9 mouse cellular contexts compared by ENCODE assay signal in genomic region chr2:158965003-158965665, GRCm38 (mm10).
DNase-seq lines count a peak whose midpoint lies in the region; TF ChIP-seq lines count a peak whose summit lies in the region.
"Had no signal": no experiment of that assay in that cellular context is flagged by ENCODE, and none has a peak within 500 bp of the region (broad histone marks: within the 10 kb centered on the region; RNA-seq: fewer than 3 reads in every experiment).

No protein-coding gene starts in this region.

- TF ChIP-seq CTCF in thymus, adult 2 months (IDR thresholded peaks at IDR 0.05; ENCODE audit: borderline replicate concordance, control insufficient read depth, extremely low read depth, insufficient read depth, low read length, poor library complexity), result no peak

- no peaks in the 10 kb centered on the region for H3K36me3 ChIP-seq in thymus, adult 2 months (ENCODE audit: control insufficient read depth, insufficient read depth, low read length)
- H3K36me3 ChIP-seq: limb, embryonic 12.5 days had no signal

- intact Hi-C loops in heart, postnatal 14 days (cut with DNase I), result no loop called here
- intact Hi-C loops in left cerebral cortex, postnatal 10 days (cut with DNase I), result no loop called here

- WGBS in thymus, adult 2 months, result 81% methylated on average over 6 of the region's 6 CpGs

- H3K4me3 ChIP-seq in thymus, adult 2 months (ENCODE audit: control insufficient read depth, insufficient read depth, low read length), result no peak overlapping the region
- H3K4me3 ChIP-seq: limb, embryonic 12.5 days had no signal

- H3K4me1 ChIP-seq in thymus, adult 2 months (replicated peaks; ENCODE audit: control insufficient read depth, insufficient read depth, low read length), result no peaks in the 10 kb centered on the region
- H3K4me1 ChIP-seq: limb, embryonic 12.5 days had no signal

- no peak for TF ChIP-seq POLR2A in thymus, adult 2 months (IDR thresholded peaks at IDR 0.05; ENCODE audit: control insufficient read depth, extremely low read depth, insufficient read depth, low read length, poor library complexity)

- DNase-seq in cerebellum, adult 9-11 months, result peak; percentile 3
- DNase-seq in cerebellum, adult 11-12 months, result no peak
- peak; percentile 42 for DNase-seq in adrenal gland, adult 2 months
- DNase-seq in heart, postnatal 14 days, result peak; percentile 49 to 53
- DNase-seq in left cerebral cortex, postnatal 10 days (ENCODE audit: extremely low spot score in 1 of 2, low spot score in 2 of 2), result peak; percentile 79 to 84
- peak; percentile 78 to 83 for DNase-seq in right cerebral cortex, postnatal 36 days (ENCODE audit: low spot score in 2 of 2)
- no peak for DNase-seq in spleen, postnatal 14 days (ENCODE audit: low spot score in 2 of 2)
- DNase-seq in thymus, adult 2 months, result no peak

- H3K27ac ChIP-seq in thymus, adult 2 months (ENCODE audit: control insufficient read depth, insufficient read depth, low read length), result no peak overlapping the region
- H3K27ac ChIP-seq: limb, embryonic 12.5 days had no signal

- H3K27me3 ChIP-seq in thymus, adult 2 months (ENCODE audit: control insufficient read depth, insufficient read depth, low read length), result no peaks in the 10 kb centered on the region
- H3K27me3 ChIP-seq: limb, embryonic 12.5 days had no signal

Comparison
In these comparisons a context has a peak if more than half of its experiments do, and no peak if none do; other contexts are left out.
1. DNase-seq: peak in cerebellum, adult 9-11 months (single experiment), adrenal gland, adult 2 months (single experiment), heart, postnatal 14 days (2 of 2), left cerebral cortex, postnatal 10 days (2 of 2) and right cerebral cortex, postnatal 36 days (2 of 2); none in cerebellum, adult 11-12 months (single experiment), spleen, postnatal 14 days (0 of 2) and thymus, adult 2 months (single experiment).